Mouse (Mus musculus): ENCODE results near the gene Cox10.
A peak's percentile ranks its signal among the peaks of the same experiment; 100 is the strongest.

Gene Cox10

GRCm38 (mm10) chr11:63957207-63957606, 122.1 kb downstream of the Cox10 start:
- DNase-seq (ENCODE audit: low read depth, low spot score), result no peak

- no peak for DNase-seq (ENCODE audit: low read depth, low spot score)
Observed at GRCm38 (mm10) chr11:63956748-63957147, 122.5 kb downstream of the Cox10 start.

GRCm38 (mm10) chr11:63953887-63954286, 125.4 kb downstream of the Cox10 start:
- no peak for DNase-seq (ENCODE audit: low read depth, low spot score)

- no peak for DNase-seq (ENCODE audit: low read depth, low spot score)
Observed at GRCm38 (mm10) chr11:63952743-63953191, 126.5 kb downstream of the Cox10 start.

- DNase-seq (ENCODE audit: low read depth, low spot score), result peak; percentile 29
Observed at GRCm38 (mm10) chr11:63951831-63952631, 127.2 kb downstream of the Cox10 start.

- DNase-seq (ENCODE audit: low read depth, low spot score), result no peak
Observed at GRCm38 (mm10) chr11:63948371-63948770, 130.9 kb downstream of the Cox10 start.

- no peak for DNase-seq (ENCODE audit: low read depth, low spot score)
Observed at GRCm38 (mm10) chr11:63947024-63947423, 132.2 kb downstream of the Cox10 start.

GRCm38 (mm10) chr11:63943947-63944346, 135.3 kb downstream of the Cox10 start:
- DNase-seq (ENCODE audit: low read depth, low spot score), result no peak

GRCm38 (mm10) chr11:63943268-63943890, 135.9 kb downstream of the Cox10 start:
- no peak for DNase-seq (ENCODE audit: low read depth, low spot score)

GRCm38 (mm10) chr11:63942177-63942576, 137.1 kb downstream of the Cox10 start:
- DNase-seq (ENCODE audit: low read depth, low spot score), result no peak

GRCm38 (mm10) chr11:63936641-63937040, 142.6 kb downstream of the Cox10 start:
- no peak for DNase-seq (ENCODE audit: low read depth, low spot score)

- DNase-seq (ENCODE audit: low read depth, low spot score), result no peak
Observed at GRCm38 (mm10) chr11:63926901-63927300, 152.4 kb downstream of the Cox10 start.

- DNase-seq (ENCODE audit: low read depth, low spot score), result no peak
Observed at GRCm38 (mm10) chr11:63925161-63925582, 154.1 kb downstream of the Cox10 start.

GRCm38 (mm10) chr11:63924286-63924930, 154.9 kb downstream of the Cox10 start:
- DNase-seq (ENCODE audit: low read depth, low spot score), result no peak

GRCm38 (mm10) chr11:63923386-63923785, 155.9 kb downstream of the Cox10 start:
- DNase-seq (ENCODE audit: low read depth, low spot score), result no peak

GRCm38 (mm10) chr11:63922091-63922621, 157.1 kb downstream of the Cox10 start, which contains the start of gene Hs3st3b1:
Gene Hs3st3b1 (minus strand): TSS chr11:63922290.
- DNase-seq (ENCODE audit: low read depth, low spot score), result peak; percentile 94

- no peak for DNase-seq (ENCODE audit: low read depth, low spot score)
Observed at GRCm38 (mm10) chr11:63921044-63921951, 158.0 kb downstream of the Cox10 start.

GRCm38 (mm10) chr11:63920531-63920930, 158.7 kb downstream of the Cox10 start:
- DNase-seq (ENCODE audit: low read depth, low spot score), result peak; percentile 79

- no peak for DNase-seq (ENCODE audit: low read depth, low spot score)
Observed at GRCm38 (mm10) chr11:63919211-63920098, 159.8 kb downstream of the Cox10 start.
